Mouse (Mus musculus) liver, adult 2 months (tissue): ENCODE results near the gene Polr1a.

Source experiments
- CTCF ChIP-seq: fragments of 200-500 bp; IDR thresholded peaks from 2 replicates; pipeline ENCODE4 v1.5.1; 2011; ENCODE audit warnings: low read depth, low read length, control low read depth
- POLR2A ChIP-seq: fragments of 200-500 bp; IDR thresholded peaks from 2 replicates; pipeline ENCODE4 v1.6.1; 2011; ENCODE audit warnings: low read length, control low read depth; ENCODE audit not compliant: insufficient read depth; ENCODE audit errors: extremely low read depth

GRCm38 (mm10) chr6:71969459-71969858 is 60.6 kb downstream of the Polr1a start:
- TF ChIP-seq CTCF: no peak
- TF ChIP-seq POLR2A: no peak
